Mouse (Mus musculus) stomach, embryonic 16.5 days (tissue): ENCODE results near the gene Trp53rkb. TPM values are rescaled to one million over a fixed set of nuclear protein-coding genes. Genes with fewer than 3 reads are reported as not detected.
"Not testable (repeated sequence)": the region's sequence is repeated elsewhere in the genome, so short reads cannot be mapped to it uniquely, and the experiment has no call there.

Experiments used
- ATAC-seq: fragments of 200-750 bp; cut with Nextera tagmentation; 2 replicates; pipeline ENCODE4 v1.8.0; 2017; ENCODE audit warnings: moderate number of reproducible peaks, moderate TSS enrichment; ENCODE audit not compliant: insufficient read depth, low FRiP score
- H3K27ac ChIP-seq: fragments of 300-500 bp; sonication (generic); 2 replicates; pipeline ENCODE4 v1.5.1; 2014; ENCODE audit warnings: low read length
- H3K27me3 ChIP-seq: fragments of 300-500 bp; sonication (generic); 2 replicates; pipeline ENCODE4 v1.6.1; 2014; ENCODE audit warnings: low read length, control low read depth, mixed read lengths; ENCODE audit not compliant: control insufficient read depth, insufficient read depth
- H3K36me3 ChIP-seq: fragments of 300-500 bp; sonication (generic); 2 replicates; pipeline ENCODE4 v1.6.1; 2014; ENCODE audit warnings: low read length; ENCODE audit not compliant: control insufficient read depth, insufficient read depth
- H3K4me1 ChIP-seq: fragments of 300-500 bp; sonication (generic); 2 replicates; pipeline ENCODE4 v1.6.1; 2014; ENCODE audit warnings: low read length, control low read depth, mixed read lengths; ENCODE audit not compliant: control insufficient read depth, insufficient read depth
- H3K4me2 ChIP-seq: fragments of 300-500 bp; sonication (generic); 2 replicates; pipeline ENCODE4 v1.6.1; 2014; ENCODE audit warnings: low read depth, low read length, mixed read lengths
- H3K4me3 ChIP-seq: fragments of 300-500 bp; sonication (generic); replicated peaks from 2 replicates; pipeline ENCODE4 v1.5.1; 2014; ENCODE audit warnings: mild to moderate bottlenecking, low read length
- H3K9ac ChIP-seq: fragments of 300-500 bp; sonication (generic); 2 replicates; pipeline ENCODE4 v1.6.1; 2014; ENCODE audit warnings: low read length
- H3K9me3 ChIP-seq: fragments of 300-500 bp; sonication (generic); replicated peaks from 2 replicates; pipeline ENCODE4 v1.6.1; 2016; ENCODE audit warnings: low read length, control low read depth; ENCODE audit not compliant: control insufficient read depth
- WGBS: fragments of 180-500 bp; shearing (Covaris S2); extraction: QIAGEN DNeasy Blood & Tissue Kit; methylation state at CpG from one replicate; pipeline ENCODE4 v1.1.7; 2014; 5-methylcytosine and 5-hydroxymethylcytosine counted together
- polyA plus RNA-seq: library from polyadenylated mRNA; unstranded; fragments of >200 nt; fragmentation: Nextera tagmentation; extraction: Ambion mirVana; gene quantifications from 2 replicates; pipeline ENCODE4 v1.2.1, GENCODE M21; 2015

Trp53rkb gene
- 4.8 and 5.3 TPM in 2 replicates for polyA plus RNA-seq

DNA sequence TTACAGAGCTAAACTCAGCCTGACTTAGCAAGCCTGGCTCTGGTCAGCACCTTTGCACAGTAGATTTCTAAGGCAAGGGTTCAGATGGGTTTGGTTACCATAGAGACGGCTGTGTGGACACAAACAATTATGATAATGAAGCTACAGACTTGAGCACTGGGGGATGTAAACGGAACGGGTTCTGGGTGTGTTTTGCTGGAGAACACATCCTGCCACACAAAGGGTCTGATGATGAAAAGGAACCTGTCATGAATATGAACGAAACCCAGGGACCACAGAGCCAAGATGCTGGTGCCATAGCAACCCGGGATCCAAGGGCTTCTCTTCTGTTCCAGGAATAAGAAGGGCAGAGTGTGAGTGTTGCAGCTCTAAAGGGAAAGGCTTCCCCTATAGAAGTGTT is at the start of gene Trp53rkb:
Trp53rkb (plus strand) TSS at position 177 of the 400 bp plus-strand sequence.
- H3K9ac ChIP-seq, result peak within 1 kb of the TSS; percentile 83
- peak within 1 kb of the TSS; percentile 53 for H3K4me2 ChIP-seq
- peaks cover 5% of the 10 kb centered on the region for H3K4me1 ChIP-seq
- ATAC-seq, result no peak
- H3K27me3 ChIP-seq, result no peaks in the 10 kb centered on the region
- no peaks in the 10 kb centered on the region for H3K9me3 ChIP-seq
- H3K36me3 ChIP-seq, result no peaks in the 10 kb centered on the region
- peak within 1 kb of the TSS; percentile 62 for H3K27ac ChIP-seq
- H3K4me3 ChIP-seq, result peak within 1 kb of the TSS; percentile 70
- 68% methylated on average over 5 of the region's 5 CpGs for WGBS

DNA sequence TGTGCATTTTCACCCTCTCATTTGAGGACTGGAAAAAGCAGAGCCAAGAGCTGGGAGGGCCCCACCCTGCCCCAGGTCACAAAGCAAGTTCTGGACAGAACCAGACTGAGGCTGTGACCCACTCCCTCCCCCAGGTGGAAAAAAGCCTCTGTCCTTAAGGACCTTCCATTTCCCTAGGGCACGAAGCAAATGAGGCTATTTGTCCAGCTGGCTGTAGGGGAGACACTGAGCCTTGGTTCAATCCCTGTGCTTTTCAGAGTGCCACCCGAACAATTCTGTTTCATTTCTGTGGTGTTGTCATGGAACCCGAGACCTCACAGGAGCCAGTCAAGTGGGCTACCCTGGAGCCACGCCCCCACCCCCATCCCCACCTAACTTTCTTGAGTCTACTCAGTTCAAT is 48.8 kb upstream of the Trp53rkb start:
- Histone ChIP-seq H3K4me3 (no peak overlapping the region), H3K4me1 (no peaks in the 10 kb centered on the region), H3K4me2 (no peak overlapping the region), H3K27me3 (no peaks in the 10 kb centered on the region), H3K9me3 (no peaks in the 10 kb centered on the region), H3K27ac (no peak overlapping the region), H3K36me3 (no peaks in the 10 kb centered on the region), H3K9ac (peak overlapping the region; percentile 3; the same call in 1 of the 2 replicates)
- no peak for ATAC-seq
- WGBS, result 52% methylated on average over 4 of the region's 4 CpGs

DNA sequence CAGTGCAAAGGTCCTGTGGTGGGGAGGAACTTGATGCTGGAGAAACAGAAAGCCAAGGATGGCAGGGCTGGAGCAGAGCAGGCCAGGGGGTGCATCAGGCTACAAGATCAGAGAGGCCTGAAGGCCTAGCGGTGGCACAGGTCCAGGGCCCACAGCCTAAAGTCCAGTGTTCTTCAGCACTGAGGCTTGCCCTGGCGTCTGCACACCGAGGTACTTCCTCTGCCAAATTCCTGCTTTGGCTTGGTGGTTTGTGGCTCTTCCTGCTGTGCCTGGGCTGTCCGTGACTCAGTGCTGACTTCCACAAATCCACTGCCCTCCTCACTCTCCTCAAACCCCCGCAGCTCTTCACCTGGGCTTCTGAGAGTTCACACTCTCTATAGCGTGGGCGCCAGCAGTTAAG is 47.9 kb upstream of the Trp53rkb start:
- ATAC-seq, result no peak
- H3K27me3 ChIP-seq, result no peaks in the 10 kb centered on the region
- H3K4me2 ChIP-seq, result no peak overlapping the region
- no peak overlapping the region for H3K27ac ChIP-seq
- H3K36me3 ChIP-seq, result no peaks in the 10 kb centered on the region
- H3K9ac ChIP-seq, result no peak overlapping the region
- WGBS, result 75% methylated on average over 7 of the region's 7 CpGs
- no peaks in the 10 kb centered on the region for H3K9me3 ChIP-seq
- H3K4me3 ChIP-seq, result no peak overlapping the region
- H3K4me1 ChIP-seq, result no peaks in the 10 kb centered on the region

DNA sequence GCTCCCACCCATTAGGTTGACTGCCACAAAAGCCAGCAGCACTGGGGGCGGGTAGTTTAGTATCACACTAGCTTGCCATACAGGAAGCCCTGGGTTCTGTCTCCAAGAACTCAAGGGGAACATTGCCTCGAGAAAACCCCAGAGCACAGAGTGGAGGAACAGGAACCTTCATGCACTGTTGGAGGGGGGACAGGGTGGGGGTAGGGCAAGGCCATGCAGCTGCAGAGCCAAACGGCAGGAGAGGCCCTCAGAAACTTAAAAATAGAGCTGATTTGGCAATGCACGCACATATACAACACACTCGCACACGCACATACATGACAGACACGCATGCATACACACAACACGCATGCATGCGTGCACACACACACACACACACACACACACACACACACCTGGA is 46.5 kb upstream of the Trp53rkb start:
- 73% methylated on average over 9 of the region's 9 CpGs for WGBS
- Histone ChIP-seq H3K9me3 (no peaks in the 10 kb centered on the region), H3K36me3 (no peaks in the 10 kb centered on the region), H3K4me1 (no peaks in the 10 kb centered on the region), H3K4me2 (no peak overlapping the region), H3K27me3 (no peaks in the 10 kb centered on the region), H3K27ac (no peak overlapping the region), H3K9ac (no peak overlapping the region), H3K4me3 (no peak overlapping the region)
- ATAC-seq, result no peak

DNA sequence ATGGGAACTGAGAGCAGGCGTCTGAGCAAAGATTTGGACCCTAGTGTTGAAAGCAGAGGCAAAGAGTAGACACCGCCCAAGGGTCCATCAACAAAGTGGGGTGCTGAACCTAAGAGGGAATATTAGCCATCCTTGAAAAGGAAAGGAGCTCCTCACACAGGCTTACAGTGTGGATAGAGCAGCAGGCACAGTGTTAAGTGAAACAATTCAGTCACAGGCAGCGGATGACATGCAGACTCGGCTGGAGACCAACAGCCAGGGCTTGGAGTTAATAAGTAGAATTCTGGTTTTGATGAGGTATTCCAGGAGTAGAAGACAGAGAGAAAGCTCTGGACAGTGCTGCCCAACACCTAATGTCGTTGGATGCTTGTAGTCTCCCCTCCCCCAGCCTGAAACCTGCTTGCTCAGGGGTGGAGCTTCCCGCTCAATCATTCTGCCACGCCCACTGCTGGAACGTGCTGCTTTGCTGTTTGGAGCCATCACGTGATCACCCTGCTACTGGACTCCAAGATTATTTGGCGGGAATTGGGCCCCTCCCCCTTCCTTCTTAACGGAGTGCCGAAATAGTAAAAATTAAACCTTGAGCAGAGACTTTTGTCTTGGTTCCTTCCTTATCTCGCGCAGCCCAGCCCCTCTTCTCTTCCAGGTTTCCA is 45.9 kb upstream of the Trp53rkb start:
- not testable (repeated sequence) for ATAC-seq

DNA sequence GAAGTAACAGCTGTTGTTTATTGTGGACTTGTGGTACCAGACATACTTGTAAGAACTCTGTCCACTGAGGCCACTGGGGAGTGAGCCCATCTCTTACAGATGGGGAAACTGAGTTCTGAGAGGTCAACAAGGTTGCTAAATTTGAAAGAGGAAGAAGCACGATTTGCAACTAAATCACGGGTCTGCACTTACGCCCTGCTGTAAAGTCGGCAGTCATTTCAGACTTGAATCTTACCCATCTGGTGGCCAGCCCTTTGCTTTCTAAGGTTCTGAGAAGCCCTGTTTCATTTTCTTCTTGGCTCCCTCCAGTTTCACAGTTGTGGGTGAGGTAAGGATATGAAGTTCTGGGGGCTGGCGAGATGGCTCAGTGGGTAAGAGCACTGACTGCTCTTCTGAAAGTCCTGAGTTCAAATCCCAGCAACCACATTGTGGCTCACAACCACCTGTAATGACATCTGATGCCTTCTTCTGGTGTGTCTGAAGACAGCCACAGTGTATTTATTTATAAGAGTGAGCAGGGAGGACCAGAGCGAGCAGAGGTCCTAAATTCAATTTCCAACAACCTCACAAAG is 41.6 kb upstream of the Trp53rkb start:
- Histone ChIP-seq H3K27ac (no peak overlapping the region), H3K9ac (no peak overlapping the region), H3K4me2 (no peak overlapping the region), H3K4me3 (no peak overlapping the region), H3K9me3 (no peaks in the 10 kb centered on the region), H3K27me3 (no peaks in the 10 kb centered on the region), H3K4me1 (no peaks in the 10 kb centered on the region), H3K36me3 (no peaks in the 10 kb centered on the region)
- 82% methylated on average over 6 of the region's 6 CpGs for WGBS
- no peak for ATAC-seq

More for the DNA sequence above, 45.9 kb upstream of the Trp53rkb start:
- H3K4me1 ChIP-seq, H3K4me2 ChIP-seq, H3K4me3 ChIP-seq, H3K27me3 ChIP-seq, H3K36me3 ChIP-seq, H3K27ac ChIP-seq, H3K9me3 ChIP-seq, H3K9ac ChIP-seq: not testable (repeated sequence)
- WGBS, result 41% methylated on average over 14 of the region's 14 CpGs

DNA sequence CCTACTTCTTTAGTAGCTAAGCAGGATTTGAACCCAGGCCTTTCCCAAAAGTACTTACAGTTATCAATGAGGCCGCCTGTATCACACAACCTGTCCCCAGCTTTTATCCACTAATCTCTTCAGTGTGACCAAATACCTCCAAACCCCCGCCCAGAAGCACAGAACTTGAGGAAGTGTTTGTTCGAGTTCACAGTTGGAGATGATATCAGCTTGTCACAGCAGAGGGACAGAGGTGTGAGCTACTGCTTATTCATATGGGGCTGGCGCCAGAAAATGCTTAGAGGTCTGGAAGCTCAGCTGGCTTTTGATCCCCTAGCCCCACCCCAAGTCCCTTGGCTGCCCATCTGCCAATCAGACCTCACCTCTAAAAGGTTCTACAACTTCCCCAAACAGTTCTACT is 38.1 kb upstream of the Trp53rkb start:
- Histone ChIP-seq H3K27me3 (no peaks in the 10 kb centered on the region), H3K9me3 (no peaks in the 10 kb centered on the region), H3K27ac (no peak overlapping the region), H3K4me2 (no peak overlapping the region), H3K36me3 (no peaks in the 10 kb centered on the region), H3K4me3 (no peak overlapping the region), H3K4me1 (no peaks in the 10 kb centered on the region), H3K9ac (no peak overlapping the region)
- ATAC-seq, result no peak
- 42% methylated on average over 4 of the region's 4 CpGs for WGBS

DNA sequence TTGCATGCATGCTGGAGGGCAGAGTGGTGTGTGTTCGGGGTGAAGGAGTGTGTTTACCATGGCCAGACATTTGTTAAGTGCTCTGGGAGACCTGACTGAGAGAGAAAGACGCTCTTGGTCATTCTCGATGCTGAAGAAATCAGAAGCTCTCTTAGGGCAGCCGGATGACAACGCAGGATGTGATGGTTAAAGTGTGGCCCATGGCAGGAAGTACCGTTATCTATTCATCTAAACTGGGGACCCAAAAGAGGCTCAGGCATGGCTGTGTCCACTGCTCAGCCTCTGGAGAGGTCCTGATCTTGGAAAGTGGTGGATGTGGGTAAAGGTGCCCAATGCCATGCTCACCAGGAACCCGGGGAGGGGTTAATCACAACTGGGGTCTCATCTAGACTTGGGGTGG is 37.6 kb upstream of the Trp53rkb start:
- H3K4me2 ChIP-seq, result no peak overlapping the region
- 76% methylated on average over 7 of the region's 7 CpGs for WGBS
- no peak for ATAC-seq
- no peak overlapping the region for H3K27ac ChIP-seq
- H3K36me3 ChIP-seq, result no peaks in the 10 kb centered on the region
- no peaks in the 10 kb centered on the region for H3K9me3 ChIP-seq
- no peak overlapping the region for H3K4me3 ChIP-seq
- H3K9ac ChIP-seq, result no peak overlapping the region
- H3K27me3 ChIP-seq, result no peaks in the 10 kb centered on the region
- no peaks in the 10 kb centered on the region for H3K4me1 ChIP-seq

DNA sequence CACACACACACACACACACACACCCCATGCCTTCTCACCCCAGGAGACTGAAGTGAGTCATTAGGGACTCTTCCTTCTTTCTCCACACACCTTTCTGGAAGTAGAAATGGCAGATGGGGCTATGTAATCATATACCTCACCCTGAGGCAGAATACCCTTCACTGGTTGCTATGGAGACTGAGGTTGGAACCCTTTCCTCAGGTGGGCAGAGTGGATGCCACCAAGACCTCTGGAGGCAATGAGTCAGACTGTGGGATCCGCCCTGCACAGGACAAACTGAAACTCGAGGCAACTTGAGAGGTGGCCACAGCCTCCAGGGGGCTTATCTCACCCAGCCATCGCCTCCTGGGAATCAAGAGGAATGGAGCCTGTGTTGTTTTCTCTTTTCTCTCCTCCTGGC is 34.4 kb upstream of the Trp53rkb start:
- WGBS, result 19% methylated on average over 3 of the region's 3 CpGs
- no peak overlapping the region for H3K27ac ChIP-seq
- no peaks in the 10 kb centered on the region for H3K36me3 ChIP-seq
- H3K4me1 ChIP-seq, result no peaks in the 10 kb centered on the region; the same call in 1 of the 2 replicates
- no peaks in the 10 kb centered on the region for H3K27me3 ChIP-seq
- H3K4me2 ChIP-seq, result no peak overlapping the region
- no peak overlapping the region for H3K4me3 ChIP-seq
- H3K9me3 ChIP-seq, result no peaks in the 10 kb centered on the region
- ATAC-seq, result peak; percentile 40; the same call in 1 of the 2 replicates
- no peak overlapping the region for H3K9ac ChIP-seq
